Mouse (Mus musculus) cerebellum, adult 9-11 months (tissue): ENCODE data around the gene Shpk.

Experiments
- DNase-seq: peaks from one replicate; pipeline ENCODE4 v3.0.0; 2022

The Shpk gene

DNA sequence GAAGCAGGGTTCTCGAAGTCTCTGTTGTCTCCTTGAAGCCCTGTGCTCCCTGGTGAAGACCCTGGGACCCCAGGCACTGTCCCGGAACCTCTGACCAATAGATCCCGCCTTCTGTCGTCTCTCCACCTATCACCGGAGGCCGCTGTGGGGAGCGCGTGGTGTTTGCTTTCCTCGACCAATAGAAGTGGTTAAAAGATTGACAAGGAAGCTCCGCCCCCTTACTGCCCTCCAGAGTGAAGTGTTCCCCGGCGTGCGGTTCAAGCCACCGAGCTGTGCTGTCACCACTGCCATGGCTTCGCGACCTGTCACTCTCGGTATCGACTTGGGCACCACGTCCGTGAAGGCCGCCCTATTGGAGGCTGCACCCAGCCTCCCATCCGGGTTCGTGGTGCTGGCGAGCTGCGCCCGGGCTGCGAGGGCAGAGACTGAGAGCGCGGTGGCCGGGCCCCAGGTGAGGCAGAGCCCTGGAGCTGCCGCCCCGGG, at the start of gene Shpk:
TSS of gene Shpk (plus strand) at position 231 of the 483 bp plus-strand sequence.
- peak; percentile 96 for DNase-seq

DNA sequence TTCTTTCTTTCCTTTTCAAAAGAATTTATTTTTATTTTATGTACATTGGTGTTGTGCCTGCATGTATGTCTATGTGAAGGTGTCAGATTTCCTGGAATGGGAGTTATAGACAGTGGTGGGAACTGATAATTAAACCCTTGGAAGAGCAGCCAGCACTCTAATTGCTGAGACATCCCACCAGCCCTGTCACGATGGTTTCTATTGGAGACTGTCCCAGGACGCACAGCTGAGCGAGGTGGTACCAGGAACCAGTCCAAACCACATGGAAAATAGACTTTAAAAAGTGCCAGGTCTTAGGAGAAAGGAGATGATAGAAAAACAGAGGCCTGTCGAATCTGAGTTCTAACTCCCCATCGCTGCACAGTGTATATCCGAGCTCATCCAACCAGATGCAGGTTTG, 44.2 kb upstream of the Shpk start:
- DNase-seq: no peak

DNA sequence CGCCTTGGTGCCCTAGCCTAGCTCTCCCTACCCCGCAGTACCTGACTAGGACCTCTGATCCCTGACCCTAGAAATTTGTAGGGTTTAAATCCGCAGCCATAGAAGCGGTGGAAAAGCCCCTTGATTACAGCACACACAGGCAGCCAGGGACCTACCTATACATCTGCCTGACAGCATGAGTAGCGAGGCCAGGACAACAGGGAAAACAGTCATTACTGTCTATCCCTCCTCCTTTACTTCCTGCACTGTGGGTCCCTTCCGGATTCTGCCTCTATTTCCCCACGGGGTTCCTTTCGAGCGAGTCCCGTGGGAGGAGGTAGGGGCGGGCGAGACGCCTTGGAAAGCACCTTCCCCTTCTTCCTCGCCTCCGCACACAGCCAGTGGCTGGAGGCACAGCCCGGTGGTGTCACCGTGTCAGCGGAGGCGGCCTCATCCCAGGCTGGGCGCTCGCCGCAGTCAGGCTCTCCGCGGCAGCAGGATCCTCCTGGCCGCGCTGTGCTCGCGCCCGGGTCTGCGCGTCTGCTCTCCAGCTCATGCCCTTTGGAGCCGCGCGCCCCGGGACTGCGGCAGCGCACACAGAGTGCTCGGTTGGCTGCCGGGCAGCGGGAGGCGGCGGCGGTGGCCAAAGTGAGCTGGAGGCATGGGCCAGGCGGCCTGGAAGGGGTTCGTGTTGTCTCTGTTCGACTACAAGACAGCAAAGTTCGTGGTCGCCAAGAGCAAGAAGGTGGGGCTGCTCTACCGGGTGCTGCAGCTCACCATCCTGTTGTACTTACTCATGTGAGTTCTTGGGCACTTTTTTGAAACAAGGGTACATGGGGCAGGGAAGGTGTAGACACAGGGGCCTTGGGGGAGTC, 39.1 kb upstream of the Shpk start, which contains the start of gene P2rx5:
TSS of gene P2rx5 (plus strand) at position 465 of the 854 bp plus-strand sequence.
- DNase-seq: no peak

DNA sequence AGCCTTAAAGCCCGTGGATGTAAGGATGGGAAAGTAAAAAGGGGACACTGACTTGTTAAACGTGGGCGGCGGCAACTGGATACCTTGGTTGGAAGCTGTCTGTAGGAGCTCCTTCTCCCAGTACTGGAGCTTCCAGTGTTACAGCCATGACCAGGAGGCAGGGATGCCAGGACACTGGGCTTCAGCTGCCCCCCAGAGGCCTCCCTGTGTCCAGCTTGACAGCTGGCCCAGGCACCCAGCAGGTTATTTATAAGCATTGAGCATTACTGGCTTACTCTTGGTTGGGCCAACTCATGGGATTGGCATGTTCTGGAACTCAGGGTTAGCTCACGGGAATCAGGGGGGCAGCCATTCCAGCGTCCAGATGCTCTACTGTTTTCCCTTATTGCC, 38.5 kb upstream of the Shpk start:
- DNase-seq: no peak

DNA sequence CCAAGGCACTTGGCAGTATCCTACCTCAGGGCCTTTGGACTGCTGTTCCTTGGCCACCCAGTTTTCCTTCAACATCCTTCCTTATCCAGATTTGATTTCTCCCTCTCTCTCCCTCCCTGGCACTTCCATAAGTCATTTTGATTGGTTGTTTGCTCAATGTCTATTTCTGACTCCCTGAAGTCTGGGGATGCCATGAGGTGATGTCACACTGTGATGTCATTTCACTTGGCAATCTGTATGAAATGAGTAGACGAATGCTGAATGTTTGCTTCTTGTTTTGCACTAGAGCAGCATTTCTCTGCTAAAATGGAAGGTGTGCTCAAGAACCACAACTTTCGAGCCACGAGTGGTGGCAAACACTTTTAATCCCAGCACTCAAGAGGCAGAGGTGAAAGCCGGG, 37.6 kb upstream of the Shpk start:
- no peak for DNase-seq

DNA sequence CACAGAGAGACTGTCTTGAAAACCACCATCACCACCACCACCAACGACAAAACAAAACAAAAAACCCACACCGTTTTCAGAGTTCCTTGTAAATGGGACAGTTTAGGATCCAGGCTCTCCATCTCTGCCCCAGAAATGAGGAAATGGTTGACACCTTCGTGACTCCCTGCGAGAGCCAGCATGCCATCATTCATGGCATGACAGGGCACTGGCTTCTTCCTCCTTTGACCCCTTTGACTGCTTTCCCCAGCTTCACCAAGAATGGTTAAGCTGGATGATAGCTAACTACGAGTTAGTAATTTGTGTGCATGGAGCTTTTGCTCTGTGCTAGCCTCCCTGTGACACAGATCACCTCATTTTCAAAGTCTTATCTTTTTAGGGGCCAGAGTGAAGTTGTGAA, 37.0 kb upstream of the Shpk start:
- DNase-seq: no peak

DNA sequence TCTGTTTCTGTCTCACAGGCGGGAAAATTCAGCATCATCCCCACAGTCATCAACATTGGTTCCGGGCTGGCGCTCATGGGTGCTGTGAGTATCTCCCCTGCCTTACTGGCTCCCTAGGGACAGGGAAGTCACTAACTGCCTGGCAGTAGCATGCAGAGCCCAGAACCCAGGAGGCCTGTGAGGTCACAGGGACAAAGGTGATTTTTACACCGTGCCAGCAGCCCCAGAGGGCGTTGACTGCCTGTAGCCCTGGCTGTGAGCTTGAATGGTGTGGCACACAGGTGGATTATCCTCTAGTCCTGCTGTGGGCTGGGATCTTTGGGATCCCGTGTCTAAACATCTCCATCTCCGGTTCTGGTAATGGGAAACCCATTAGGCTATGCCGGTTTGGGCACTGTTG, 31.2 kb upstream of the Shpk start:
- no peak for DNase-seq

DNA sequence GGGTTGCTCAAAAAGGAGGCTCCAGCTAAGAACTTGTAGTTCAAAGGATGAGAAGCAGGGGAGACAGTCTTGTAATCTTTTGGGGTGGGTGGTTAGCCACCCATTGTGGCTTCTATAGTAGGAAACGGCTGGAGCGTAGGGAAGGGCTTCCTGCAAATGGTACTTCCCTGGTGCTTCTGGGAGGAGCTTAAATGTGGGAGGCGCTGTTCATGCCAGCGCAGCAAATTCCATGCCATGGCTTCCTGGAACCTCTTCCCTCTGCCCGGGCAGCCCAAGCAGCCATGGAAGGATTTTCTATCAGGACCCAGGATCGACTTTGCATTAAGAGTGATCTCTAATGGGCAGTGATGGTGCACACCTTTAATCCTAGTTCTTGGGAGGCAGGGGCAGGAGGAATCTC, 30.7 kb upstream of the Shpk start:
- no peak for DNase-seq

DNA sequence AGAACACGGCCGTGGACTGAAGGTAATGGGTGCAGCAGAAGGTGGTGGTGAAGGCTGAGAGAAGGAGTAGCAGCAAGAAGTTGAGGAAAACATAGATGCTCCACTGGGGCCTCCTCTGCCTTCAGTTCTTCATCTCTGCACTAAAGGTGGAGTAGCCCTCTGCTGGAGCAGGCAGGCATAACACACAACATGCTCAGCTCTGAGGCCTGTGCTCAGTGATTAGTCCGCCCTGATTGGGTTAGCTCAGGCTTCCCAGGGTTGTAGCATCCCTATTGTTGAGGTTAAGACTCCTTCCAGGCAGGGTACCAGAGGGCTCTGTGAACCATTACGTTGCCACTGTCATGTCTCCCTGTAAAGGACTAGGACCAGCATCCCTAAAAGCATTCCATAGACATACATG, 30.0 kb upstream of the Shpk start:
- no peak for DNase-seq

DNA sequence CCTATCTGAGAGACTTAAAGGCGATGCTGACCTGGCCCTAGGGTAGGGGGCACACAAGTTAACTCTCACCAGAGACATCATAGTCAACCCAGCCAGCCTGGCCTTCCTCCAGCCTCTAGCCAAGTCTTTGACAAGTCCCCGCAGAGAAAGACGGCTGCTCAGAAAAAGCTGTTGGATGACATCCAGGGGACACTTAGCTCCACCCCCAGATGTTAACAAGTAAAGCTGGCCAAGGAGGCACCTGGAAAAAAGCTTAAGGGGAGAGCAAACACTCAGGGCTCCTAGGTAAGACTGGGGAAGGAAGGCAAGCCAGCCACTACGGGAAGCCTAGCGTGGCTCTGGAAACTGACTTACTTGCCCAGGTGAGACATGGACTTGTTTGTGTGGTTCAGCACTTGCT, 27.1 kb upstream of the Shpk start:
- DNase-seq: no peak

DNA sequence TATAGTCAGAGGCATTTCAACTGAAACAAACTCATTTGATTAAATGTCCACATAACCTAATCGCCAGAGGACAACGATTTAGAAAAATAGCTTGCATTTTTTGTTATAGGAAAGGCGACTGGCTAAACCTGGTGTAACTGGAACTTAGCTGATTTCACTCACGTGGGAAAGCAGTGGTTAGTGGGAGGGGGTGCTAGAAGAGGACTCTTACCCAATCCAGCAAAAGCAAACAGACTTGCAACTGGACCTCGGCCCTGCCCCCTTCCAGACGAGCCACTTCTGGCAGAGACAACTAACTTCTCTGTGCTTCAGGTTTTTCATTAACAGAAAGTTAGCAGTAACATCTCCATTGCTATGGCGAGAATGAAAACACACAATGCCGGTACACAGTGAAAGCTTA, 23.6 kb upstream of the Shpk start:
- DNase-seq: no peak

DNA sequence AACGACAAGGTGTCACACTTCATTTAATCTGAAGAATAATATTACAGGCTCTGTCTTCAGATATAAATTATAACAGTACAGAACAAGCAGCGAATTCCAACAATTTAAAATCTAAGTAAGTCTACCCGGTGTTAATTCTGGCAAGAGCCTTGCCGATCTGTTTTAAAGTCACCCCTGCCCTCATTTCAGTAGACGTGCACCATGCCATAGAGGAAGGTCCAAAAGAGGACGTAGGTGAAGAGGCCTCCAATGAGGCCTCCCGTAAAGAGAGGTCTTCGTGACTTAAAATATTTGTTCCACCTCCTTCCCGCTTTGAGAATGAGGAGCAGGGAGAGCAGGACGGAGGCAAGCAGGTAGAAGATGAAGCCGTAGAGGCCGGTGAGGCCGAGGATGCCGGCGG, 23.1 kb upstream of the Shpk start:
- DNase-seq: no peak

DNA sequence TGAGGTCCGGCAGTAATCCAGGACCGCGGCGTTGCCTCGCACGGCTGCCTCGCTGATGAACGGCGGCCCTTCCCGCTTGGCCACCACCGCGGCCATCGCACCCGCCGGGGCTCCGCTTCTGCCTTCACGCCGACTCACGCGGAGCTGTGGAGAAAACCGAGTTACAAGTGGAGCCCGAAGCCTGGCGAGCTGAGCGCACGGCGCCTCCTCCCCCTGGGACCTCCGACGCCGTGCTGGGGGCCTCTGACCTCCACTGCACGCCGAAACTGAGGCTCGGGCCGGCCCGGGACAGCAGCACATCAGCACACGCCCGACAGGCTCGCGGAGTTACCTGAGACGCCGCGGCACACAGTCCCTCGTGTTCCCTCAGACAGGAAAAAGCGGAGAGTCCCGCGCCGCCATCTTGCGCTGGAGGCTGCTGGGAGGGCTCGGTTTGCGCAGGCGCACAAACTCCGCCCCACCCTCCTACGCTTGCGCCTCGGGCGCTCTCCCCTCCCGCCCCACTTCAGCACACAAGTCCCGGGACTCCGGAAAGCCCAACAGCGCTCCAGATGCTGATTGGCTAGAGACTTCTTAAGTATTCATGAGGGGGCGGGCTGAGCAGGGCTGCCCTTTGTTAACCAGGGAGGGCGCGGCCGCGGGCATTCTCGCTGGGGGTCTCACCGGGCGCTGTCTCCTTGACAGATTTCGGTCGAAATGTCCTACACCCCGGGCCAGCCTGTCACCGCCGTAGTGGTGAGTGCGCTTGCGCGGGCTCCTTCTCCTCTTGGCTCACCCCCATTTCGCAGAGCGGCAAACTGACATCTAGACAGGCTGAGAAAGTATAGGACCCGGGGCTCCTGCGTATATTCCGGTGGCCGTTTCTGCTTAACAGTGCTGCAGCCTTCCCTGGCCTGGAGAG, 22.4 kb upstream of the Shpk start, which contains the start of the genes Emc6 and Tax1bp3:
TSS of gene Emc6 (minus strand) at position 430 of the 901 bp plus-strand sequence.
TSS of gene Tax1bp3 (plus strand) at position 476 of the 901 bp plus-strand sequence.
- peak; percentile 97 for DNase-seq

DNA sequence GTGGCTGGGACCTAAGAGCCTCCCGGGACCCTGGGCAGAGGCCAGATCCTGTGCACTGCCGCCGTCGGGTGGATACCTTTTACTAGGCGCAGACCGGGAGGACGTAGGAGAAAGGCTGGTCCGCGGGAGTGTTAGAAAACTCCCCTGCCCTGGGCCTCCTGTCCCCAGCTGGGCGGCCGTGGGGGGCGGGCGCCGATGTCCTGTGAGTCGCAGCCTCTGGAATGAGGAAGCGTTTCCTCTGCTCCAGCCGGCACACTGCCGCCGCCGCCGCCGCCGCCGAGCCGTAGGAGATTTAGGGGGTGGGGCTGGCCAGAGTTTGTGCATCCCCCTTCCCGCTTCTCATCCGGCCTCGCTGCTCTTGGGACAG, 21.8 kb upstream of the Shpk start:
- no peak for DNase-seq

DNA sequence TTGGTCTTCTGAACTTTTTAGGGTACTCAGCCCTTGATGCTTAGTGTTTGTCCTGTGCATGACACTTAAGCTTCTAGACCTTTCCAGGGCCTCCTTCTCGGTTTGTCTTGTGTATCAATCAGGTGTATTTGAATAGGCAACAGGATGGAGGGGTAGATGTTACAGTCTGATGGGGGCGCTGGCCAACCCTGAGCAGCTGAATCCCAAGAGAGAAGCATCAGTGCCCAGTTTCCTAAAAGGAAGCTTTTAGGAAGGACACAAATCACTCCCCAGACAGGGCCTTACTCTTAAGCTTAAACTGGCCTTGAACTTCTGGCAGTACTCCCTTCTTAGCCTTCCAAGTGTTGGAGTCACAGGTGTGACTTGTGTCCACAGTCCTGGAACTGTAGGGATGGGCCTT, 21.4 kb upstream of the Shpk start:
- no peak for DNase-seq

DNA sequence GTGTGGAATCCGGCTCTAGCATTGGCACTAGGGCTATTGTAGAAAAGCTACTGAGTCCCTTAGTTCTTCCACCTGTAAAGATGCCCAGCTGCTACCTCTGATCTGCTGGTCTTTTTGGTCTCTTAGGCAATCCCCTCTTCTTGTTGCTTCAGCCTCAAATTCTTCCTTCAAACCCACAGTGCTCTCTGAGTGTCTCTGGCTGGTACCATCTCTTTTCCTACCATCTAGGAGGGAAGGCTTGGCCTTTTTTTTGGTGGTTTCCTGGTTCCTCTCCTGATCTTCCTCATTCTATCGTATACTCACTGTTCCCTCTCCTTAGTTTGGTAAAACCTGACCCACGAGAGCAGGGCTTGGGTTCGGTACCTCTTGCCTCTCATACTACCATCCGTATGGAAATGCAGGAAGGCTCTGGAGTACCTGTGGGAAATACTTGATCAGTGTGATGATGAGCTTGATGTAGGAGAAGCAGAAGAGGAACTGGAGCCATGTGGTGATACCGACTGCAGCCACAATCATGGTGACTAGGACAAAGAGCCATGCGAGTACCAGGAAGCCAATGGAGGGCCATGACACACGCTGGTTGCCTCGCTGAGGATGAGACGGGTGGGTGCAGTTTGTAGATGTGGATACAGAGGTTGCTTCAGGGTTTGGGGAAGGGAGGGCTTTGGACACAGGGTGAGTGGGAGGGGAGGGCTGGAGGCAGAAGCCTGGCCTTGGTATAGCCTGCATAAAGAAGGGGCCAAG, 13.2 kb upstream of the Shpk start:
- DNase-seq: no peak

DNA sequence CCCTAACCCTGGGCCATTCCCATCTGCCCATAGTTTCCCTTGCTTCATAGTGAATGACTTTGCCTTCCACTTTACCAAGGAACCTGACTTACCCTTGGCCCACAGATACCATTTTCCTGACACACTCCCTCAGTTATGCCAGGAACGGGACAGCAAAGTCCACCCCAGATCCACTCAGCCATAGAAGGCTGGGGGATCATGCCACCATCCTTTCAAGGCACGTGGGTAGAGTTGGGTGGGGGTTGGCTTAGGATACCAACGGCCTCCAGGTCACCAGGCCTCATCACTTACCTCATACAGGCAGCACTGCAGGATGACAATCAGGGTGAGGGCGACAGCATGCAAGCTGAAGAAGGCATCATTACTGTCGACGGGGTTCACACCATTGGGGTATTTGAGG, 12.0 kb upstream of the Shpk start:
- DNase-seq: no peak

DNA sequence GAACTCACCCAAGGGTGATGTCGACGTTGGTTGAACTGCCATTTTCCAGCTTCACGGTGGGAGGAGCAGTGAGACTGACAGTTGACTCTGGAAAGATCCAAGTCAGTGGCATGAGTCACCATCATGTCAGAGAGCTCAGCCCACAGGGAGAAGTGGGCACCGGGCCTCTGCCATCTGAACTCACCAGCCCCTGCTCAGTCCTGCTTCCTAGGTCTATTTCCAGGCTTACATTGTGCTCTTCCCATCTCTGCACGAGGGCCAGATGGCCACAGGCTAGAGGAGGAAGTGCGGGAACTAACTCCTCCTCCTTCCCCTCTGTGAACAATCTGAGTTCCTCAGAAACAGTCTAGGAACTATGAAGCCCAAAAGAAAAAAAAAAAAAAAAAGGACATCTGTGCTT, 6.2 kb upstream of the Shpk start:
- peak; percentile 84 for DNase-seq

DNA sequence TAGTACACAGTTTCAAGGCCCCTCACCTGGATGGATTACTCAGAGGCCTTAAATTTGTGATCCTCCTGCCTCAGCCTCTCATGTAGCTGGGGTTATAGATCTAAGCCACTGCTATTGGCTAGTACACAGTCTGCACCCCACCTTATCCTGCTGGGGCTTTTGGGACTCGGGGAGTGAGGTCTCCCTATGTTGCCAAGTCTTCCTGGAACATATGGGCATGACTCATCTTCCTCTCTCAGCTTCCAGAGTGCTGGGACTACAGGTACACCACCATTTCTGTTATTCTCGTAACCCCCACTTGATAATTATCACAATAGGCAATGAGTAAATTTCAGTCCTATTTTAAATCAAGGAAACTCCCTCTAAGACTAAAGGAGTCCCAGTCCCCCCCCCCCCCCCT, 4.8 kb upstream of the Shpk start:
- no peak for DNase-seq

DNA sequence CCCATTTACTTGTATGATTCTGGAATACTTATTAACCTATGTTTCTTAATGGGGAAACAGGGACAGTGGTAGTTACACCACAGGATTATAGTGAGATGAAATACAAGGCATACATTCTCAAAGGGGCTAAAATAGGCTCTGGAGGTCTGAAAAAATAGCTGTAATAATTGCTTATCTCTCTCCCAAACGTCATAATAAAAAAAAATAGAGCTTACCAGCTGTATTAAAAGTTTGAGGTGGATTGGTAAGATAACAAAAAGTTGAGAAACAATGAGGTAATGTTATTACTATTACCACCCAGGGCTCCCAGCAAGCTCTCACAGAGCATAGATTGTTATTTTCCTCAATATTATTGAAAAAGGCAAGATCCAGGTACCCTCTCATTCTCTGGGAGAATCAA, 1.1 kb upstream of the Shpk start:
- no peak for DNase-seq

DNA sequence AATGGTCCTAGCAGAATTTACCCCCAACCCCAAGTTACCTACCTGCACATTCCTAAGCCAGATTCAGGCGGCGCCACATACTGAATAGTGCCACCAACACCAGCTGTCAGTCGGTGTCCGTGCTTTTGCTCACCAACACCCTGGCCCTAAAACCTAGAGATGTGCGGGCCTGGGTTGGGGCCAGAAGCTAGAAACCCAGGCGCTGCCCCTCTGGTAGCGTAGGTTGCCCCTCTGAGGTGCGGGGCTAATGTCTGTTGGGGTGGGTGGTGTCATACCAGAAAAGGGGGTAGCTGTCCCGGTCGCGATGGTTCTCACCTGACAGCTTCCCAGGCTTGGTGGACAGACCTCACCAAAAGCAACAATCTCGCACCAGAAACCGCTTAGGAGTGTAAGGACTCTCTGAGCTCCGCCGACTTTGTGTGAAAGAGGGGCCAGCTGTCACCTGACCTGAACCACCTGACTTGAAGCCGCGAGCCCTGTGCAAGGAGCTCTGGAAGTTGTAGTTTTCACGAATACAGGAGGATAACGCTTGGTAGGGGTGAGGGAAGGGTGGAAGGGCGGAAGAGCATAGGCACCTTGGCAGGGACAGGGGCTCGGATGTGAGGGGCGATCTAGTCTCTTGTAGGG, 544 bp upstream of the Shpk start, which contains the start of gene Ctns:
TSS of gene Ctns (minus strand) at position 440 of the 627 bp plus-strand sequence.
- peak; percentile 92 for DNase-seq

DNA sequence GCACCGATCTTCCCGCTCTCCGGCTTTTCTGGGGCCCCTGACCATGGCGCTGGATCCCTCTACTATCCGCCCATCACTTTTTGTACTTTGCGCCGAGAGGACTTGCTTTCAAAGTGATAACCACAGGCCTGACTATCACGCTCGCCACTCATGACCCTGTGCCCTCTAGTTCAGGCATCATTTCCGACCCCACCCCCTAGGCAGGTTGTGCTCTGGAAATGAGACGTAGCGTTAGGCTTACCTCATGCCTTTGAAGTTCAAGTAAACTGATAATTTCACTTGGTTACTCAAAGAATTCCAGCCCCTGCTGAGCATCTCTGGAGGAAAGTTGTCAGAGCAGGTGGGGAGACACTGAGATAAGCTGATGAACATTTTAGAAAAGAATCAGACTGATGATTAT, 619 bp downstream of the Shpk start:
- no peak for DNase-seq
